Mouse (Mus musculus): ENCODE data around the gene Dph2. TPM values are rescaled to one million over a fixed set of nuclear protein-coding genes. Genes with fewer than 3 reads are reported as not detected.

Dph2 gene
- total RNA-seq, 2 experiments from 2014 or later = 1.4 to 2.6 TPM

DNA sequence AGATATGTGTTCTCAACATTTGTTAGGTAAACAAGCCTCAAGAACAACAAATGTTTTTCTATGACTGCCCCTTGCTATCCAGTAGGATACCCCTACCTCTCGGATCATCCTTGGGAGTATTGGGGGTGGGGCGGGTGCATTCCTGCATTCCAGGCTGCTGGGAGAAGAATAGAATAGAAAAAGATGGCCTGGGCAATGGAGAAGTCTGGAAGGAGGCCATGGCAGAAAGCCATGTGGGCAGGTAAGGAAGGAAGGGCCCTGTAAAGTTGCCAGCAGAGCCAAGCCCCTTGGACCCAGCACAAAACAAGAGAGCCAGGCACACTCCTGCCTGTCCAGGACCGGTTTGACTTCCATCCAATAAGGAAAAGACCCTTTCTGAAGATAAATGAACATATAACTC lies 21.6 kb upstream of the Dph2 start:
- intact Hi-C loops (cut with DNase I) = no loop called here
- no peak for DNase-seq

DNA sequence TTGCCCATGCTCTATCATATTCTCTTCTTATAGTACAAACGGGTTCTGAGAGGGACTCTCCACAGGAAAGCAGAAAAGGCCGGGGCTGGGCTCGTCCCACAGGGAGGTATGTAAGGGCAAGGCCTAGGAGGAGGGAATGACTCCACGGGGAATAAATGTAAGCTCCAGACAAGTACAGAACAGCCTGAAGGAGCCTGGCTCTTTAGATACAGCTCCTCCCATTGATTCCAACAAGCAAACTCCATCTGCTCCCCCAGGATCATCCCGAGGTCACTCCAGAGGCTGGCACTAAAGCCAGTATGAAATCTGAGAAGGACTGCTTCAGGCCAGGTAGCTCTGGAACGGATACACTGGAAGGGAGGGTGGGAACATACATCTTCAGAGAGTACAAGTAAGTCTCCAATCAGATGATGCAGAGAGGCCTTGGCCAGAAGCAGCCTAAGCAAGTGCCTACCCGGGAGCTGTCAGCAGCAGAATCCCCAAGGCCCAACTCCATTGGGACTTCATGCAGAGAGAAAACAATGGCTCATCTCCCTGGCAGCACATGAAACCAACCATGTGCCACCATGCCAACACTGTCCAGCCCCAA lies 20.9 kb upstream of the Dph2 start:
- intact Hi-C loops (cut with DNase I) = no loop called here

DNA sequence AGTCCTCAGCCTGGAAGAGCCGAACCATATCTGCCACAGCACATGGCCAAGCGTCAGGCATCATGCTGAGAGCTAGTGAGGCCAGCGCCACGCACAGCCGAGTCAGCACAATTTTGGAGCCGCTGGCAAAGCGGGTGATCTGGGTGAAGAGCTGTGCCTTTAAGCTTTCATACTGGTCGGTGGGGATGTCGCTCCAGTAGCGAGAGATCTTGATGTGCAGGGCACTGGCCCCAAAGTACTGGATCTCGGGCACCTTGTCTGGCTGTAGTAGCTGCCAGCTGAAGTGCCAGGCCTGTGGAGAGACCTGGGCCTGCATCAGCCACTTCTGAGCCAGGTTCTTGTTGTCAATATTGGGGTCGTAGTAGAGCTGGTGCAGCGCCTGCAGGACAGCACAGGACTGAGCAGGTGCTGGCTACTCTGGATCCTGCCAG lies 20.3 kb upstream of the Dph2 start:
- no peak for DNase-seq
- intact Hi-C loops (cut with DNase I) = no loop called here

More for the DNA sequence above, 20.9 kb upstream of the Dph2 start:
- no peak for DNase-seq

DNA sequence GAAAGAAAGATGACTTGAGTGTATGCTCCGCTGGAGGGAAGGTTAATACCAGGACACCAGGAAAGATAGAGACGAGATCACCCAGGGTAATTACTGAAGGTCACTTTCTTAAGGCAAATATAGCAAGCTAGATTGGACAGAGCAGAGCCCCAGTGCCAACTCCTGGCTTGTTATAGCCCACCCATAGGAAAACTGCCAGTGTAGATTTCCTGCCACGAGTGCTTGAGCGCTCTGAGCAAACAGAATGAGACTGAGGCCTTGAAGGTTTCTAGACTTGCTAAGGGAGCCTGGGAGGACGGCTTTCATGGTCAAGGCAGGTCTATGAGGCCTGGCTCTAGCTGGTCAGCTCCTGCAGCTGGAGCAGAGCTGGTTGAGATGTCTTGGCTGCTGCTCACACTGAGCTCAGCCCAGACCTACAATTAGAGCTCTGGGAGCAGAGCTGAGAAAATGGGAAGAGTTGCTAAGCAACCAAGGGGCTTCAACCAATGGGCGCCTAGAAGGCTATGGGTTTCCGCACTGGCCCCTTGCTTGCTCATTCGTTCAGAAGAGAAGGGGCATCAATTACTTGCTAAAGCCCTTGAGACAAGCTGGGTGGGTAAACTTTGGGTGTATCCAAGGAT lies 17.1 kb upstream of the Dph2 start:
- intact Hi-C loops (cut with DNase I) = no loop called here
- no peak for DNase-seq

DNA sequence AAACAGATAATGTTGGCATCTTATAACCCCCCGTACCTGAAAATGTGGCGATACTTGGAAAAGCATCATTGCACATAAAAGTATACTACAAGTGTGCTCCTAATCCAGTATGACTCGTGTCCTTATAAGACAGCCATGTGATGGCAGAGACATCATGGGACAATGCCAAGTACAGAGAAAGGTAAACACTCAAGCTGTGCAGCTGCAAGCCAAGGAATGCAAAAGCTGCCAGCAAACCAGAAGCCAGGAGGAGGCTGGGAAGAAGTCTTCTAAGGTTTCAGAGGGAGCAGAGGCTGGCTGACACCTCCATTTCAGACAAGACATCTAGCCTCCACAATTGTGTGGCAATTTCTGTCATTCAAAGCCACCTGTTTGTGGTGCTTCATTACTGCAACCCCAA lies 14.4 kb upstream of the Dph2 start:
- intact Hi-C loops (cut with DNase I) = no loop called here
- peak in 1 of 2 experiments; percentile 48 for DNase-seq

DNA sequence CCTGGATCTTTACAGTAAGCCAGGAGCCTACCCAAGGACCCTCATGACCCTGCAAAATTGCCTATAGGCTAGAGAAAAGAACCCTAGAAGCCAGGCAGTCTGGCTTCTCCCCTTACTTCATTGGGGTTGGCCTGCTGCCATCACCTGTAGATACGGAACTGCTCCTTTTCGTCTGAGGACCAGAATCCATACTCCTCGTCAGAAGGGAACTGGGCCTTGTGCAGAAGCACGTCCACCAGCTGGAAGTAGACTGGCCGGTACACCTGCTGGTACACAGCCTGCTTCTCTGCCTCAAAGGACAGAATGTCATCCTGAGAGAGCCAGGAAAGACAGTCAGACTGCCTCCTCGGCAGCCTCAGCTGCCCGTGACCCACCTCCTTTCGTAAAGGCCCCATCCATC lies 12.9 kb upstream of the Dph2 start:
- intact Hi-C loops (cut with DNase I) = no loop called here
- DNase-seq = no peak

DNA sequence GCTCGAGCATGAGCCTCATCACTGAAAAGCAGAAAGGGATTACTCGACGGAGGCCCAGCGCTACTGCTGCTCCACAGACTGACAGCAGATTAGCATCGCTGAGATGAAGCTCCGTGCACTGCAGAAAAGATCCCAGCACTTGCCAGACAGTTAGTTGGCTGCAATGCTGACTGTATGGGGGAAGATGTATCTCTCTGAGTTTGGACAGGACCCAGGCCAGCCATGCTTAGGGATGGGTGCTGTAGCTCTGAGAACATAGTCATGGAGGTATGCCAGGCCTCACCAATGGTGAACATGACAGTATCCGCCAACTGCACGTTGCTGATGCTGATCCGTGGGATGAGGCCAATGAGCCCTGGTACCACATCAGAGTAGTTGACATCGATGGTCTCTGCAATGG lies 12.3 kb upstream of the Dph2 start:
- DNase-seq = no peak
- intact Hi-C loops (cut with DNase I) = no loop called here

DNA sequence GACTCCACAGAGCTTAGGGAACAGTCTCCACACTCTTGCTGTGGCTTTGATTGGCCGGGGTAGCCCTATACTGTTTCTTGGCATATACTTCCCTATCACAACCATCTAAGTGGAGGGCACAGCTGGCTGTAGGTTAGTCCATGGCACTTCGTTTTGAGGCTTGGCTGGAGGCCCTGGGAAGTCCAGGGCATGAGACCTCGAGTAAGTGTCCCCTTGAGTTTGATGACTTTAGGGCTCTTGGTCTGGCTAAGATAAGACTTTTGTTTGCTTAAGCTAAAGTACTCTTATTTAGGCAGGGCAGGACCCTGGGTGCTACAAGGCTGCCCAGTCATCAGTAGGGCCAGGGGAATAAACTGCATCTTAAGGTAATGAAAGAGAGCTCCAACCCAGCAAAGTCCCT lies 6.3 kb upstream of the Dph2 start:
- DNase-seq = no peak
- intact Hi-C loops (cut with DNase I) = no loop called here

DNA sequence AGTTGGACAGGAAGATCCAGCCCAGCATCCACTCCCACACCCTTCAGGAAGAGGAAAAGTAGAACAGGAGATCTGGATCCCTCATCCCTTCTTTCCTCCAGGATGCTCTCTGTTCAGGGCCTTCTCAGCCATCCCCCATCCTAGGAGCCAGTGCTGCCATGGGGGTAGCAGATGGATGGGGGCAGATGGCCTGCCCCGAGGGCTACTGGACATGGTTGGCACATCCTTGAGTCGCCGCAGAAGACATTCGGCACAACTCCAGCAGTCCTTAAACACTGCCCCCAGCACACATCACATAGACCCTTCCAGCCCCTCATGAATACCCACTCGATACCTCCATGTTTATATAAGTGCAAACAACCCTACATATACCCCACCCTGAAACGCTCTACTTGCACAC lies 4.2 kb upstream of the Dph2 start:
- intact Hi-C loops (cut with DNase I) = no loop called here
- no peak for DNase-seq

DNA sequence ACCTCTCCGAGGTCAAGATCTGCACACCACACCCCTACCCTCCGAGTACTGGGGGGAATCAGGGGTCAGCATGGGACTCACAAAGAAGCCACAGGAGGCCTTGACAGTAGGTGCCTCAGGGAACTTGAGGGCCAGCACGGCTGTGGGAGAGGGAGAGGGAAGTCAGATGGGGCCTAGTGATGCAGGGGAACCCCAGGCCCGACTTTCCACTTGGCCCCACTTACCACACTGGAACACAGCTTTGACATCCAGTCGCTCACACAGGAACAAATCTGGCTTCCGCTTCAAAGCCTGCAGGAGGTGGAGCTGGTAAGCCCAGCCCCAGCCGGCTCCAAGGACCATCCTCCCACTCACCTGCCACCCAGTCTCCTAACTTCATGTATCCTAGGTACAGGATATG lies 3.5 kb upstream of the Dph2 start:
- intact Hi-C loops (cut with DNase I) = no loop called here
- DNase-seq = no peak

DNA sequence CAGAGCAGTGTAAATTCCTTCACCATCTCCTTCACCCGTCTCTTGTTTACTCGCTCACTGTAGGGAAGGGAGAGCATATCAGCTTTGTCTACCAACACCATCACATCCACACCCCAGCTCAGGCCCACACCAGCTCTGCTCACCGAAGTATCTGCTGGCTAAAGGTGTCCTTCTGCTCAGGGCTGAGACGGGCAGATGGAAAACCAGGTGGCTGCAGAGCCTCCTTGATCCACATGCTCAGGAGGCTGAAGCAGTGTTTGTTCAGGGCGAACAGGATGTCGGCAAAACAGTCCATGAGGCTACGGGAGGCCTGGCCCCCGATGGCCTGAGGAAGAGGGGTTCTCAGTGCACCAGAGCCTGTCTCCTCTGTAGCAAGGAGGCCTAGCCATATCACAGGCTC lies 2.8 kb upstream of the Dph2 start:
- no peak for DNase-seq

DNA sequence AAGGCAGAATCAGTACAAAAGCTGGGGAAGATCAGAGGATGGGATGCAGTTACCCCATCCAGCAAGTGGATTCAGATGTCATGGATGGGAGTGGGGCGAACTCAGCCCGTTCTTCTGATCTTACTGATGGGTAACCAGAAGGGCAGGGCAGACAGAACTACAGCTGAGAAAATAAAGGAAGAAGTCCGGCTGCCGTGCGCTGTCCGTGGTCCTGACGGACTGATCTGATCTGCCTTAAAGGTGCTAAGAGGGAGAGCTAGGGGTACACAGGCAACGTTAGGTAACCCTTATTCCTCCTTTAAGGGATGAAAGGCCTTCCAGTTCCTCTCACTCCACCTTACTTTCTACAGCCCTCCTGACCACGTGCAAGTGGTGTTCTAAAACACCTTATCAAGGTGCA lies 1.5 kb upstream of the Dph2 start:
- intact Hi-C loops (cut with DNase I) = no loop called here
- DNase-seq = no peak

More for the DNA sequence above, 2.8 kb upstream of the Dph2 start:
- intact Hi-C loops (cut with DNase I) = no loop called here

DNA sequence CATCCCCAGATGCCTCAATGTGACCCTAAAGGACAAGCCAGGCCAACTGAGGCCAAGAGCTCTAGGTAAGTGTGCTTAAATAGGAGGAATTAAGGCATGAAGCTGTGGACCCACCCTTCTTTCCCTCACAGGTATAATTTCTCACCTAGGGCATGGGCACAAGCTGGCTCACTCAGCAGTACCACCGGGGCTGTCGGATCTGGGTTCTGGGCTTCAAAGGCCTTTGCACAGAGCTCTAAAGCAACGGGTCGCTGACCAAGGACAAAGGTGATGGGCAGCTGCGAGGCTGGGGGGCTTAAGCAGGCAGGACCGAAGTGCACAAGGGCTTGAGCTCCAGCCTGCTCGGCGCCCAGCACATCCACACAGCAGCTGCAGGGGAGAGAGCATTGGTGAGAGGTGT lies 1.1 kb downstream of the Dph2 start:
- intact Hi-C loops (cut with DNase I) = no loop called here
- DNase-seq = no peak

DNA sequence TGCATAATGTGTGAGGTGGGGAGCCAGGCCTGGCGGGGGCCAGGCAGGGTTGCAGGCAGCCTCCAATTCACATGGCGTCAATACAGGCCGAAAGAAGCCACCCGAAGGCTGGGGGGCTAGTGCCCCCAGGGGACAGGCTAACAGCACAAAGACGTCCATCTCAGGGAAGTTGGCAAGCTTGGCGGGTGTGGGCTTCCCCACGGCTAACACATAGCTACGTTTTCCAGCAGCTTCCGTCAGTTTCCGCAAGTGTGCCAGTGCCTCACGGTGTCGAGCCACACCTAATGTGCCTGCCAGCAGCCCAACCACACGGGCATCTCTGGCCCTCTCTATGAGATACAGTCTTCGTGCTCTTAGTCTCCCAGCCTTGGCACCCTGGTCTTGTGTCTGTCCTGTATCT lies 1.8 kb downstream of the Dph2 start:
- intact Hi-C loops (cut with DNase I) = no loop called here
- no peak for DNase-seq

DNA sequence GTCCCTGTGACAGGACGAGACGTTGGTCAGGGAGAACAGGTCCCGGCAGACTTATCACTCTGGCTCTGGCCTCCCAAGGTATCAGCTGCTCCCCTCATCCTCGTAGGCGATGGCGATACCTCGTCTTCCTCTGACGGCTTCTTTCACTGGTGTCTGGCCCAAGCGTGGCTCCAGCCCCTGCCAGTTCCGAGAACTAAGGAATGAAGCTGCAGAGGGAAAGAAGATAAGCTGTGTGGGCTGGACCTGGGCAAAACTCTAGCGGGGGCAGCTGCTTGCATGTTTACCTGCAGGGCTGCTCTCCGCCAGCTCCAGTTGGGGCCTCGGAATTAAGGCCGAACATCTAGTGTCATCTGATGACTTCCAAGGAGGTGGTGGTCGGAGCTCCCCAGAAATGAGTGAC lies 2.4 kb downstream of the Dph2 start:
- intact Hi-C loops (cut with DNase I) = no loop called here
- DNase-seq = no peak

DNA sequence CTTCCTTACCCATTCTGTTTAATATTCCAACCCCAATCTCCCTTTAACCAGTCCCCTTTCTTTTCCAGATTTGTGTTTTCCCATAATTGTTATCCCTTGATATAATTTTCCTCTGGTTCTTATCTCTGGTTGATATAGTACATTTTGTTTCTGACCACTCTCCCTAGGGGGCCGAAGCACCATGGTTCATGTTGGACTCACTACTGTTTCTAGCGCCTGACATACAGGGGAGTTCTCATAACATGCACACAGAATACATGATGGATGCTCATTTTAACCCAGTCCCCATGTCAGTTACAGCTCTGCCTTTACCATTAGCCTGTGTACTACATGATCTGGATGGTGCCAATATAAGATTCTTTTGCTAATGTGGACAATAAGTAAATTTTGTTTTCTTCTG lies 3.9 kb downstream of the Dph2 start:
- intact Hi-C loops (cut with DNase I) = no loop called here
- DNase-seq = no peak

DNA sequence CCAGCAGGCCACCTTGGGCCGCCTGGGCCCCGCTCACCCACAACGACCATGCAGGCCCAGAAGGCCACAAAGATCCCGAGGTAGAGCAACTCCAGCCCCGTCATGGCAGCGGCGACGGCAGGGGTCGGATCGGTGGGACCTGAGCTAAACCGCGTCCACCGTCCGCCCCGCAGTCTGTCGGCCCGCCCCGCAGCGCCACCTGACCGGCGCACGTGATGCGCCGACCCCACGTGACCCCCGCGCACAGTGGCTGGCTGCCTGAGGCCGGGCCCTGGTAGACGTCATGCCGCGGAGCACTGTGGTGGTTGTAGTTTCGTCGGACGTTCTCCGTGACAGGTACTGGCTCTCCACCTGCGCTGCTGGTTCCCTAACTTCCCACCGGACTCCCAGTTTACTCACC lies 4.7 kb downstream of the Dph2 start, which contains the start of gene Atp6v0b:
Gene Atp6v0b, minus strand, starts transcription at position 201 of the 400 bp plus-strand sequence.
- intact Hi-C loops (cut with DNase I) = no loop called here
- peak; percentile 88 to 90 for DNase-seq

DNA sequence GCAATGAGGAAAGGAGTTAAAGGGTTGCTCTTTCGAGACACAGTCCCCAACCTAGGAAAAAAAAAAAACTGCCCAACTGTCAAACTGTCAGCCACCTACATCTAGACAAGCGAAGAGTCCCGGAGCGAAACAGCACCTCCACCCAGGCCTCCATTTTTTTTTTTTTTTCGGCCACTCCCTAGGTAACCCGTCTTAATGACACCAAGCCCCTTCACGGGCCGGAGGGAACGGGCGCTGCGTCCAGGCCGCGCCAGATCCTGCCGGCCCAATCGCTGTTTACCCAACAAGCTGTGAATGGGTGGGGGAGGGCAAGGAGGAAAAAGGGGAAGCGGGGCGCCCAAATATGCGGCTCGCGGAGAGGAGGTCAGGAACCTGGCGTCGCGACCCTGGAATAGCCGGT lies 5.2 kb downstream of the Dph2 start:
- DNase-seq = no peak
- intact Hi-C loops (cut with DNase I) = no loop called here

DNA sequence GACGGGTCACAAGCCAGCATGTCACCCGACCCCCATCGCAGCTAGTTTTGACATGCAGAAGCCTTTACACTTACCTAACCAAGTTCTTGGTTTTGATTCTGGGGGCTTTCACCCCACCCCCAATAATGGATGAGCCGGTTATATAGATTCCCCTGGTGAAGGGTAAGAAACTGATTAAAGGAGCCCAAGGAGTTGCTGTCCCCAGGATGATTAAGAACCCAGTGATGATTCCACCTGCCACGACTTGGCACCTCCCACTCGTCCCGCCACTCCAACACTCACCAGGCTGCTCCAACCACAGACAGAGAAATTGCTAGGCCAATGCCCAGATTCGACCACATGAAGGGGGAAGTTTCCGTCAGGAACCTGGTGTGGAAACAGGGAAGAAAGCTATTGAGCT lies 5.8 kb downstream of the Dph2 start:
- intact Hi-C loops (cut with DNase I) = no loop called here
- no peak for DNase-seq

DNA sequence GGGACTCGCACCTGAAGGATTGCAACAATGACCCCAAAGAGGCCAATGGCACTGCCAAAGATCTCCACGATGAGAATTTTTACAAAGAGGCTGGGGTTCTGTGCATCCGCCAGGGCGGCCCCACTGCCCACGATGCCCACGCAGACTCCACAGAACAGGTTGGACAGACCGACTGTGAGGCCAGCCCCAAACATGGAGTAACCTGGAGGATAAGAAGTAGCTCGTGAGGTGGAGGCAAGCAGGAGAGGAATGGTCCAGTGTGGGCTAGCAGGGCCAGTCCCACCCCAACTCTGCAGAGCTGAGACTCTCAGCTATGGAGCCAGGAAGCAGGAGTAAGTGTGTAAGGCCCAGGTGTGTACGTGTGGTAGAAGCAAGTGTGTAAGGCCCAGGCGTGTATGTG lies 6.7 kb downstream of the Dph2 start:
- intact Hi-C loops (cut with DNase I) = no loop called here
- no peak for DNase-seq

DNA sequence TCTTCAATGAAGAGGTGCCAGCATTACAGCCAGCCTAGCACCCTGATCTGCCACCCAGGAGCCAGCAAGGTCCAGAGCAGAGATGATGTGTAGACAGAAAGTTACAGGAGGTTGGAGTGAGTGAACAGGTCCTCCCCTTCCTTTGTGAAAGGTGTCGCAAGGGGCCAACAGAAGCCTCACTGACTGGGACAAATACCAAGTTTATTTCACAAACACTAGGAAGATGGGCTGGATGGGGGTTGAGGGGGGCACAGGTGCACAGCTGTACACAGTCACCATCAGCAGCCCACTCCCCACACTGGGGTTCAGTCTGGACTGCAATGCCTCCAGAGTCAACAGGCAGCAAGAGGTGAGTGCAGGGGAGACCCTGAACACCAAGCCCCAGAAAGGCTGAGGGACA lies 7.7 kb downstream of the Dph2 start:
- no peak for DNase-seq
- intact Hi-C loops (cut with DNase I) = no loop called here

DNA sequence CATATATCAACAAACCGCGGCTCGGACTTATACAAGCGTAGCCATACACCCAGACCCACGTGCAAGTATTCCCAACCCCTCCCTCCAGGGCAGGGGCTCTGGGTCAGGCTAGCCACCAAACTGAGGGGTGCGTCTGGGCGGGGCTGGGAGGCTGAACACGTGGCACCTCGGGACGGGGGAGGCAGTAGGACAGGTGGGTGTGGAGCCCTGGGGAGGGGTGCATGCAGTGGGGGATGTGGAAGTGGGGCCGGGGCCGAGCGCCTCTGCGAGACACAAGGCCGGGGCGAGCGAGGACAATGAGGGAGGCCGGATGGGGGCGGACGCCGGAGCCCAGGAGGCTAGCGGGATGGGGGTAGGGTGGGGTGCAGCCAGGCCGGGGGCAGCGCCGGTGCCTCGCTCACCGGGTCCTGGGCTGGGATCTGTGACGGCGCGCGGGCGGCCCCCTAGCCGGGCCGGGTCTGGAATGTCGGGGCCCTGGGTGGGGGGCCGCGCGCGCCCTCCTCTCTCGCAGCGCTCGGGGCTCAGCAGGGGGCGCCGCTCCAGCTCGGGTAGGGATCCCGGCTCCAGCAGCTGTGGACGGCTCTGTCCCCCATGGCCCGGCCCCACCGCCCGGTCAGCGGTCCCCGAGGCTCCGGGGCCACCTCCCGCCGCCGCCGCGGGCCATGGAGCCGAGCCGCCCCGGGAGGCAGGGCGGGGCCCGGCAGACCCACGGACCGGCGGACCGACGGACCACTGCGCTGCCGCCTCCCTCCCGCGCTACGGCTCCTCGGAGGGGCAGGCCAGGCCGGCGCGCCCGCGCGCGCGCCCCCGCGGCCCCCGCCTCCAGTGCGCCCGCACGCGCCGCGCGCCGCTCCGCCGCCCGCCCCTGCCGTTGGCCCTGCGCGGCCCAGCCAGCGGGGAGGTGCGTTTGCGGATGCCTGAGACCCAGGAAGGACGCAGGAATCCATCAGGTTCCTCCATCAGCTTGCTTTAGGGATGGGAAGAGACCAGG lies 8.8 kb downstream of the Dph2 start, which contains the start of gene B4galt2:
Gene B4galt2, minus strand, starts transcription at position 787 of the 991 bp plus-strand sequence.
- DNase-seq = peak; percentile 37 to 42

More for the DNA sequence above, 8.8 kb downstream of the Dph2 start, which contains the start of gene B4galt2:
- intact Hi-C loops (cut with DNase I) = no loop called here

Data from gastrocnemius, postnatal 36 days (tissue).